Mouse (Mus musculus): ENCODE data around the gene Suv39h1. TPM values are rescaled to one million over a fixed set of nuclear protein-coding genes. Genes with fewer than 3 reads are reported as not detected.
A peak's percentile ranks its signal among the peaks of the same experiment; 100 is the strongest.
"Not testable (repeated sequence)": the region's sequence is repeated elsewhere in the genome, so short reads cannot be mapped to it uniquely, and the experiment has no call there.

Gene Suv39h1
- 1 to 10 TPM; 8.3 to 8.8 TPM for total RNA-seq (2021)

GRCm38 (mm10) chrX:8074430-8075014, at the start of gene Suv39h1:
TSS of gene Suv39h1 (minus strand) at chrX:8074760.
- intact Hi-C loops (cut with DNase I), result no loop called here
- peak; percentile 94 to 96 for DNase-seq

- intact Hi-C loops (cut with DNase I), result no loop called here
- no peak for DNase-seq
Measured at GRCm38 (mm10) chrX:8123821-8124470, 49.4 kb upstream of the Suv39h1 start.

GRCm38 (mm10) chrX:8117264-8117663, 42.7 kb upstream of the Suv39h1 start:
- intact Hi-C loops (cut with DNase I), result loop anchor here (10.0 kb wide), 1 partner anchor 202 kb away; the partner anchor contains the start of gene Pcsk1n
- no peak for DNase-seq

DNA sequence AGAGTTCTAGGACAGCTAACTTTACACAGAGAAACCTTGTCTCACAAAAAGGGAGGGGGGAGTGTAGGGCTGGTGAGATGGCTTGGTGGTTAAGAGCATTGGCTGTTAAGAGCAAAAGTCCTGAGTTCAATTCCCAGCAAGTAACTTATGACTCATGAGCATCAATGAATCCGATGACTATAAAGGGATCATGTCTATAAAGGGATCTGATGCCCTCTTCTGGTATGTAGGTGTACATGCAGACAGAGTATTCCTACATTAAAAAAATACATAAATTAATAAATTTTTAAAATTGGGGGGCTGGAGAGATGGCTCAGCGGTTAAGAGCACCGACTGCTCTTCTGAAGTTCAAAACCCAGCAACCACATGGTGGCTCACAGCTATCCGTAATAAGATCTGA, 40.7 kb upstream of the Suv39h1 start:
- intact Hi-C loops (cut with DNase I), result loop anchor here (10.0 kb wide), 1 partner anchor 200 kb away; the partner anchor contains the start of gene Pcsk1n
- no peak for DNase-seq

- intact Hi-C loops (cut with DNase I), result no loop called here
- DNase-seq, result no peak
Measured at GRCm38 (mm10) chrX:8105019-8105418, 30.5 kb upstream of the Suv39h1 start.

- no peak for DNase-seq
- intact Hi-C loops (cut with DNase I), result no loop called here
Measured at GRCm38 (mm10) chrX:8102213-8102668, 27.7 kb upstream of the Suv39h1 start.

DNA sequence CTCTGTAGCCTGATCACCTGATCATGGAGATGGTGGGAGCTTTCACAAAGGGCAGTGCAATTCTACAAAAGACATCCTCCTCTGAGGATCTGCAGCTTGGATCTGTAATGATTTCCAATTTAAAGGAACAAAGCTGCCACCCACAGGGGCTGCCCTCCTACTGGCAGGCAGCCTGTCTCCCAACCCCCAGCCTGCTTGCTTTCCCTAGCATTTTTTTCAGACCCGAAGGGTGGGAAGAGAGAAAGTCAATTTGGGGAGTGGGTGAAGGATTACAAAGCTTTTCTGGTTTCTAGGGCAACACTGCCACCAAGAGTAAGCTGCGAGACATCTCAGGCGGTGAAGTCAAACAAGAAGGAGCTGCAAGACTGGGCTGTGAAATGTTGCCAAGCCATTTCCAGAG, 26.5 kb upstream of the Suv39h1 start:
- DNase-seq, result no peak
- intact Hi-C loops (cut with DNase I), result no loop called here

GRCm38 (mm10) chrX:8099435-8099834, 24.9 kb upstream of the Suv39h1 start:
- intact Hi-C loops (cut with DNase I), result no loop called here

DNA sequence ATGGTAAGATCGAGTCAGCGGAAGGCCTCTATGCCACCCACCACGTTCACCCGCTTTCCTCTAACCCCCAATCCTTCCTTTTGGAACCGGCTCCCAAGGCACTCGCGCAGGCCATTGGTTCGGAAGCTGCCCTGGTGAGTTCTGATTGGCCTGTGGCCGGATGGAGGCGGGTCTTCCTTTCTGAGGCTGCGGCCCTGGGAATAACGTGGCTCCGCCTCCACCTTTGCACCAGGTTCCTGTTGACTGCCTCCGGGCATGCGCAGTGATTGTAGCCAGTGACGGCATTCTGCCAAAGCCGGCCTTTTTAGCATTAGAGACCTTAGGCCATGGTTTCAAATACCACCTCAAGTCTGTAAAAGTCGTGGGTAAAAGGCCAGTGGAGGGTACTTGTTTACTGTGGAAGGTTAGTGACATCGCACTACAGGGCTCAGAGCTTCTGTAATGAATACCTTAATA, 22.3 kb upstream of the Suv39h1 start:
- intact Hi-C loops (cut with DNase I), result no loop called here
- peak; percentile 96 to 97 for DNase-seq

More at GRCm38 (mm10) chrX:8099435-8099834, 24.9 kb upstream of the Suv39h1 start:
- no peak for DNase-seq

DNA sequence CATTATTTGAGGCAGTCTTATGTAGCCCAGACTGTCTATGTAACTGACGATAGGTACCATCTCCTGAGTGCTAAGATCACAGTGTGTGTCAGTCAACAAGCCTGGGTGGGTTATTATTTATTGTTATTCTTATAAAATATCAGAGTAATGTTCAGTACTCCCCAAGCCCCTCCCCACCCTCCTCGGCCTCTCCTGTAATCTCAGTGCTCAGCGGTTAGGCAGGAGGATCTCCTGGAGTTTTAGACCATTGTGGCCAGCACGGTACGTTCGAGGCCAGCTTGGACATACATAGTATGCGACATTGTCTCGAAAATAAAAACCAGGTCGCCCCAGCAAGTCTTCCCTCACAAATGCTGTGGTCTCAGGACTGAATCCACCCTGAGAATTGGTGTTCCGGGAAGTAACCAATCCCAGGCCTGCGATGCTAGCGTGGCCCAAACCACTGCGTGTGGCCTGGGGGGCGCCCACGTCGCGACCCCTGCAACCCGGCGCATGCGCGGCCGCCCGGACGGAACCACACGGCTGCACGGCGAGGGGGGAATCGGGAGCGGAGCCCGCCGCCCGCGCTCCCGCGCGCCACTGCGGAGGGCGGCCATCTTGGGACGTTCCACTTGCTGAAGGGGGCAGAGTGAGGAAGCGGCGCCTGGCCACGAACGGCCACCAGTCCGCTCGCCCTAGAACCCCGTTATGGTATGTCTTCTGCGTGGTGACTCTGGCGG, 21.7 kb upstream of the Suv39h1 start:
- DNase-seq, result peak; percentile 79 to 93
- intact Hi-C loops (cut with DNase I), result not testable (repeated sequence)

DNA sequence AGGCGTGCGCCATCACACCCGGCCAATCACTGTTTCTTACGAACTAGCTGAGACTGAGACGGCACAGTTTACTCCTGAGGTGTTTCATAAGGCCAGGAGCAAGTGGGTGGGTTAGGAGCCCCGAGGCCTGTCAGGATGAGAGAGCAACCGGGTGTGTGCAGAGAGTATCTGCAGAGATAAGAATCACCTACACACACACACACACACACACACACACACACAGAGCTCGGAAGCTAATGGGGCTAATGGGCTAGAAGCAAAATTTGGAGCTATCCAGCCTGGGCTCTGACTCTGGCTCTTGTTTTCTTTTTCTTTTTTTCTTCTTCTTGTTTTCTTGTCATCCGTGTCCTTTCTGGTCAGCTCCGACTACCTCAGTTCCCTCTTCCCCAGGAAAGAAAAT, 21.0 kb upstream of the Suv39h1 start:
- DNase-seq, result no peak
- intact Hi-C loops (cut with DNase I), result no loop called here

GRCm38 (mm10) chrX:8090954-8091347, 16.4 kb upstream of the Suv39h1 start:
- not testable (repeated sequence) for DNase-seq

GRCm38 (mm10) chrX:8090346-8090953, 15.9 kb upstream of the Suv39h1 start, which contains the start of gene Was:
TSS of gene Was (minus strand) at chrX:8090498.
- intact Hi-C loops (cut with DNase I), result no loop called here
- peak; percentile 10 to 19 for DNase-seq

More at GRCm38 (mm10) chrX:8090954-8091347, 16.4 kb upstream of the Suv39h1 start:
- intact Hi-C loops (cut with DNase I), result not testable (repeated sequence)

DNA sequence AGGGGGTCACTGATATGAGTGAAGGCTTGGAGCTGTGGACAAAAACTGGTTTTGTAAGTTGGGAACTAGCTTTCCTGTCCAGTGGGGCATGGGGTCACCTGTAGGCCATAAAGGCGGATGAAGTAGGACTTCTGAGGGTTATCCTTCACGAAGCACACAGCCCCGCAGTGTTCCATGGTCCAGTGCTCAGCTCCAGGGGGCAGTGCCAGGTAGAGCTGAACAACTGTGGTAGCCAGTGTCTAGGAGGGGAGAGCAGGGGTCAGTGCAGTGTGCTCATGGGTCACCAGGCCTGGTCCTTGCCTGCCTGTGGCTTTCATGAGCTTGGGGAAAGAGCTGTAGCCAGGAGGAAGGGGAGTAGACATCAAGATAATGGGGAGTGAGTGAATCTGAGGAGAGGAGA, 15.2 kb upstream of the Suv39h1 start:
- intact Hi-C loops (cut with DNase I), result no loop called here
- no peak for DNase-seq

- intact Hi-C loops (cut with DNase I), result no loop called here
- no peak for DNase-seq
Measured at GRCm38 (mm10) chrX:8085611-8086010, 11.1 kb upstream of the Suv39h1 start.

DNA sequence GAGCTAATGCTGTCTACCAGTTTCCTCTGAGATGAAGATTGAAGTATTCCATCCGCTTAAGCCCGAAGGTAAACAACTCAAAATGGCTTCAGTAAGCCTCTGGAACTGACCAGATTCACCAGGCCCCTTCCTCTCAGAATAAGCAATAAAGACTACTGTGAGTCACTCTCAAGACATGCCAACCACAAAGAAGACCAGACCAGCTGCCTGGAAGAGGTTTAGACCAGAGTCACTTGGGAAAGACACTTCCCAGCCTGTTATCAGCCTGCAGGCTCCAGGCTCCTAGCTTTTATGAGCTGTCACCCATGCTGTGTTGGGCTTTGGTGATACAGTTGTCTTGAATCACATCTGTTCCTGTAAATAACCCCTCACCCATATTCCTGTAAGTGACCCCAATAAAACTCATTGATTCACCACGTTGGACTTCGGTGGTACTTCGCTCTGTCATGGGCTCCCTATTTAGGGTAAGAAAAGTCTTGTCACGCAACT, 10.3 kb upstream of the Suv39h1 start:
- DNase-seq, result no peak
- intact Hi-C loops (cut with DNase I), result no loop called here

- intact Hi-C loops (cut with DNase I), result no loop called here
- DNase-seq, result no peak
Measured at GRCm38 (mm10) chrX:8075104-8075503, 544 bp upstream of the Suv39h1 start.

DNA sequence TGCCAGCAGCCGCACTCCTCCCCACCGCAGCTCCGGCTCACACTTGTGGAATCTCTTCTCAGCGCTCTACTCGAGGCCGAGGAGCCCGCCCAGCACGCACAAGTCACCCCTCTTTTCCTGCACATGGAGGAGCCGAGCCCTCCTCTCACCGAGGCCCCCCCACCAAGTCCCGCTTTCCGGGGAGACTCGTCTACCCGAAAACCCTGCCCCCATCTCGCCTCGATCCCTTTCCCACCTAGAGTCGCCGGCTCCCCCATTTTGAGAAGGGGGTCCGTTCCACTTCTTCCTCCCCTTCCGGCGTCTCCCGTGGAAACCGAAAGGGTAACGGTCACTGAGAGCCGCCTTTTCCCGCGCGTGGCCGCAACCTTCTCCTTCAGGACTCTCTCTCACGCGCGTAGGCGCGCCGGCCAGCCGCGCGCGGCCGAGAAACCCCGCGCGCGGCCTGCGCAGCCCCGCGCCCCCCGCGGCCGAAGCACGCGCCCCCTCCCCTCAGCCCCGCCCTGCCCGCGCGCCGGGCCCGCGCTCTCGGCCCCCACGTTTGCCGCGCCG, 605 bp downstream of the Suv39h1 start:
- peak; percentile 15 to 23 for DNase-seq
- intact Hi-C loops (cut with DNase I), result no loop called here

DNA sequence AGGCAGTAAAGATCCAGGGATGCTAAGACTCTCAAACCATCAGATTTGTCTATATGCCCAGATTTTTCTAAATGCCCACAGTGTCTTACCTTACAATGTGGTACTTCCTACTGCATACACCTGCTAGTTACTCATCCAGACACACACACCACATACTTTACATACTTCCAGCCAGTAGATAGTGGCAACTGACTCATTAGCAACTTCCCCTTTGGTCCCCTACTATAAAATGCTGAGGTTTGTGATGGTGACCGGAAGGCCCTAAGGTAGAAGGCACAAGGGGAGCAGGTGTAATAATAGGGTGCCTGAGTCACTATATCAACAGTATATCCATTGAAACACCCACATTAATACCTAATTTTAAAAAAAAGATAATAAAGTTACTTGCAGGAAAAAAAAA, 5.4 kb downstream of the Suv39h1 start:
- intact Hi-C loops (cut with DNase I), result no loop called here
- DNase-seq, result no peak

- DNase-seq; intact Hi-C loops (cut with DNase I): not testable (repeated sequence)
Measured at GRCm38 (mm10) chrX:8051044-8051781, 23.3 kb downstream of the Suv39h1 start.
